Mouse (Mus musculus): ENCODE results near the gene Tmem109. TPM values are rescaled to one million over a fixed set of nuclear protein-coding genes. Genes with fewer than 3 reads are reported as not detected.
A peak's percentile ranks its signal among the peaks of the same experiment; 100 is the strongest.

Gene Tmem109
- polyA plus RNA-seq, 1 experiment from 2014 or later, result 28.2 TPM

DNA sequence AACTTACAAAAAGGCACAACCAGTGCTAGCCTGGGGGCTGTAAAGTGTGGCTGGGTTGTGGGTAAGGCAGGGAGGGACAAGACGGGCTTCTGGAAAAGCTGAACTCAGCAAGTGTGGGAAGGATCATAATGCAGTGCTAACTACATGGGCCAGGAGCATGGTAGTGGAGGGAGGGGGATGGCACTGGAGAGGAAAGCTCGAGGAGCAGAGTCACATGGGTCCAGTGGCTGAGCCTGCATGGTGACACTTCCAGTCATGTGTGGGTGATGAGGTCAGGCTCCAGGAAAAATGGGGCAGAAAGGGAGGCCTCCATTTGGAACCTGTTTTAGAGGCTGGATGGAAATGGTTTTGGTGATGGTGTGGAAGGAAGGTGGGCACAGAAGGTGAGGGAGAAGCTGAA, 25.3 kb downstream of the Tmem109 start:
- no peak for ATAC-seq
- 39% methylated on average over 2 of the region's 2 CpGs for WGBS (ENCODE audit: insufficient replicate concordance)
- no peaks in the 10 kb centered on the region for H3K9me3 ChIP-seq (replicated peaks)
- peaks cover 18% of the 10 kb centered on the region for H3K36me3 ChIP-seq
- no peak overlapping the region for H3K27ac ChIP-seq
- no peak overlapping the region for H3K4me3 ChIP-seq
- no peak overlapping the region for H3K9ac ChIP-seq
- peaks cover 19% of the 10 kb centered on the region; the same call in 1 of the 2 replicates for H3K27me3 ChIP-seq (replicated peaks)
- no peak overlapping the region for H3K4me2 ChIP-seq
- no peaks in the 10 kb centered on the region for H3K4me1 ChIP-seq

DNA sequence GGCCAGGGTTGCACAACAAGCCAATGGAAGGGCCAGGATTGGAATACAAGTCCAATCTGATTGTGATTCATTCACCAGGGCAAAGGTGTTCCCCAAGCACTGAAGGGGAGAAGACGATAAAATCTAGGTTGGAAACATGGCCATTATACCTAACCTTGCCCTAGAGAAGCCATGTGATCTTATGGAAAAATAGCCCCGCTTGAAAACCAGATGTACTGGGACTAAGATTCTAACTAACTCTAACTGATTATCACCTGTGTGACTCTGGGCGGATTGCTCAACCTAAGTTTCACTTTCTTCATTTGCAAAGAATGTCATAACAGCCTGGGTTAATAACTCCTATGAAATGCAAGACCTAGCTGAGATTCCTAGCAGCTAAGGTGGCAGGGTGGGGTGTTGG, 26.4 kb downstream of the Tmem109 start:
- peaks cover 21% of the 10 kb centered on the region; the same call in 1 of the 2 replicates for H3K27me3 ChIP-seq (replicated peaks)
- H3K4me2 ChIP-seq, result no peak overlapping the region
- no peaks in the 10 kb centered on the region for H3K9me3 ChIP-seq (replicated peaks)

DNA sequence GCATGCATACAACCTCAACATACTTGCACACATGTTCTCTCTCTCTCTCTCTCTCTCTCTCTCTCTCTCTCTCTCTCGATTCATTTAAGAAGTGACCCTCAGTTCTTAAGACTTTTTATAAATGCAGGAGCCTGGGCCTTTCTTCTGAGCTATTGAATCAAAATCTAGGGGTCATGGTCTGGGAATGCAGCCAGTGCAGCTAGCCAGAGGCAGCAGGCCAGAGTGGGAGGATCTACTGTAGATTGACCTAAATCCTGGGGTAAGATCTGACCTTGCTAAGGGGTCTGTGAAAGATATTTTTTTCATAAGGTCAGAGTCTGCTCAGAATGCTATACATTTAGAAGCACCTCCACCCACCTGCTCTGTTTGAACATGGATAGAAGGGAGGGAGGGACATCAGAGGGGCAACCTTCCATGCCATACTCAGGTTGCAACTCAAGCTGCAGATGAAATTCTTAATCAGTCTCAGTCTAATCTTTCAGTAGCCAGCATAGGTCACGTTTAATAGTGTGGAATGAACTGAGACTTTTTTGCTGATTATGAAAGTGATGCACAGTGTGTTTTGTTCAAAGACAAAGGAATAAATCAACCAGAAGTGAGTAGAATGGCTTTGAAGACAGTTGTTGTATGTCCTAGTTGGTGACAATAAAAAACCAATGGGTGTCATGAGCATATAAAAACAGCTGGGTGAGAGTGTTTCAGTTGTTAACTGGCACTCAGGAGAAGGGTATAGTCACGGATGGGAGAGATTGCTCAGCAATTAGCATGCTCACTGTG, 34.3 kb downstream of the Tmem109 start:
- Histone ChIP-seq H3K4me3 (no peak overlapping the region), H3K4me1 (no peaks in the 10 kb centered on the region), H3K36me3 (no peaks in the 10 kb centered on the region), H3K4me2 (no peak overlapping the region), H3K27ac (no peak overlapping the region), H3K27me3 (replicated peaks) (peaks cover 64% of the 10 kb centered on the region), H3K9ac (no peak overlapping the region), H3K9me3 (replicated peaks) (no peaks in the 10 kb centered on the region)
- 49% methylated on average over 3 of the region's 3 CpGs for WGBS (ENCODE audit: insufficient replicate concordance)
- no peak for ATAC-seq

More for the DNA sequence above, 26.4 kb downstream of the Tmem109 start:
- ATAC-seq, result no peak
- Histone ChIP-seq H3K9ac (no peak overlapping the region), H3K4me3 (no peak overlapping the region), H3K27ac (no peak overlapping the region), H3K36me3 (peaks cover 13% of the 10 kb centered on the region), H3K4me1 (no peaks in the 10 kb centered on the region)
- 69% methylated on average over 3 of the region's 3 CpGs for WGBS (ENCODE audit: insufficient replicate concordance)

DNA sequence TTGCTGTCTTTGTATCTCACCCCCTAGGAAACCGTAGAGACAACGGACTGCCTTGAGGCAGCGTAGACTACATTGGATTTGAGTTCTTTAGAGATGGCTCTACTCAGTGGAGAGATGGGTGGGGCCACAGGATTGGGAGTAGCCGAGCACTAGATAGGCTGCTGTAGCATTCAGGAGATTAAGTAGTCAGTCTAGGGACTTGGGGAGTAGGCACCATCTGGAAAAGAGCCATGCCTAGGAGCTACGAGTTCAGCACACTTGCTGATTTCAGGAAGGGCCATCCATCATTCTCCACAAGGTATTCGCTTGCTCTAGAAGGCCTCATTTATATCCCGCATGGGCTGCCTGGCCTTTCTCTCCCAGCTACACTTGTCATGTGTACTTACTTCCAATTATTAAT, 35.7 kb downstream of the Tmem109 start:
- WGBS (ENCODE audit: insufficient replicate concordance), result 66% methylated on average over 7 of the region's 7 CpGs
- H3K4me2 ChIP-seq, result no peak overlapping the region

DNA sequence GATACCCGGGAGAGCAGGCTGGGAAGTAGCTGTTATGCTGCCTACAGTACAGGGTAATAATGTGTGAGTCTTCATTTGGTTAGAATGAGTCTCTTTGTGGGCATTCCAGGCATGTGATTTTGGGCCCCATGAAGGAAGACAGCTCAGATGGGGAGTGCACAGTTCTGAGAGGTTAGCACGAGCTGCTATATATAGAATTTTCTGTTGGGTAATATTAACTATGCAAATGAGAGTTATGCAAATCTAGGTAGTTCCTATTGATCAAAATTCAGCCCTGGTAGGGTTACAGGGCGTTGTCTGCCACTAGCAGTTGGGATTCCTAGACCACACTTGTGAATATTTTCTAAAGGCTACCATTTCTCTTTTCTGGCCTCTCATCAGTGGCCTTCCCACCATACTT, 36.3 kb downstream of the Tmem109 start:
- no peak overlapping the region for H3K4me2 ChIP-seq
- no peaks in the 10 kb centered on the region for H3K36me3 ChIP-seq
- H3K9me3 ChIP-seq (replicated peaks), result no peaks in the 10 kb centered on the region
- H3K4me1 ChIP-seq, result peaks cover 4% of the 10 kb centered on the region; the same call in 1 of the 2 replicates
- 50% methylated on average over 3 of the region's 3 CpGs for WGBS (ENCODE audit: insufficient replicate concordance)
- no peak overlapping the region for H3K4me3 ChIP-seq
- peaks cover 64% of the 10 kb centered on the region for H3K27me3 ChIP-seq (replicated peaks)
- no peak overlapping the region for H3K27ac ChIP-seq
- ATAC-seq, result no peak
- no peak overlapping the region for H3K9ac ChIP-seq

More for the DNA sequence above, 35.7 kb downstream of the Tmem109 start:
- H3K4me1 ChIP-seq, result peaks cover 4% of the 10 kb centered on the region; the same call in 1 of the 2 replicates
- no peaks in the 10 kb centered on the region for H3K9me3 ChIP-seq (replicated peaks)
- ATAC-seq, result no peak
- H3K27ac ChIP-seq, result no peak overlapping the region
- peaks cover 63% of the 10 kb centered on the region for H3K27me3 ChIP-seq (replicated peaks)
- no peaks in the 10 kb centered on the region for H3K36me3 ChIP-seq
- H3K4me3 ChIP-seq, result no peak overlapping the region
- H3K9ac ChIP-seq, result no peak overlapping the region

DNA sequence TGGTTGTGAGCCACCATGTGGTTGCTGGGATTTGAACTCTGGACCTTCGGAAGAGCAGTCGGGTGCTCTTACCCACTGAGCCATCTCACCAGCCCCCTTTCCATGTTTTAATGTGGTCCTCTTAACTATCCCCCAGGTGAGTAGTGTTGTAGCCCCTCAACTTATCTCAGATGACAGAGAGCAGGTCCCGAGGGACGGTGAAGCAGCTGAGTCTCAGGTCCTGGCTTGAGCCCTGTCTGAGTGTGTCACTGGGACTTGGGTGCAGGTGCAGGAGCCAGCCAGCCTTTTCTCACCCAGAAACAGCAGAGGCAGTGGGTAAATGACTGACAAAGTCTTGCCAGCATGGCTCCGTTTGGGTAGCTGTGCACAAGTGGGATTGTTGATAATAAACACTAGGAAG, 37.6 kb downstream of the Tmem109 start:
- Histone ChIP-seq H3K27ac (no peak overlapping the region), H3K4me2 (no peak overlapping the region), H3K4me3 (no peak overlapping the region), H3K27me3 (replicated peaks) (peaks cover 66% of the 10 kb centered on the region), H3K9ac (no peak overlapping the region), H3K36me3 (no peaks in the 10 kb centered on the region), H3K9me3 (replicated peaks) (no peaks in the 10 kb centered on the region), H3K4me1 (peaks cover 4% of the 10 kb centered on the region; the same call in 1 of the 2 replicates)
- no peak for ATAC-seq
- WGBS (ENCODE audit: insufficient replicate concordance), result 77% methylated on average over 5 of the region's 5 CpGs

DNA sequence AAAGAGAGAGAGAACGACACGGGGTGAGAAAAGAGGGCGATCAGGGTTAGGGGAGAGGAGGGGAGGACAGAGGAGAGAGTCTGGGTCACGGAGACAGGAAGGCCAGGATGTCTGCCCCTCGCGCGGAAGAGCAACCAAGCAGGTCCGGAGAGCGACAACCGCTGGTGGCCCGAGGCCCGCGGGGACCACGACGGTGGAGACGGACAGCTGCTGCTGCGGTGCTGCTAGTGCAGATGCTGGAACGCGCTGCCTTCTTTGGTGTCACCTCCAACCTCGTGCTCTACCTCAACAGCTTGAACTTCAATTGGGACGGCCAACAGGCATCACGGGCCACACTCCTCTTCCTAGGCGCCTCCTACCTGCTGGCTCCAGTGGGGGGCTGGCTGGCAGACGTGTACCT, 38.9 kb downstream of the Tmem109 start:
- Histone ChIP-seq H3K9me3 (replicated peaks) (no peaks in the 10 kb centered on the region), H3K4me1 (peaks cover 4% of the 10 kb centered on the region; the same call in 1 of the 2 replicates), H3K4me3 (no peak overlapping the region), H3K9ac (no peak overlapping the region), H3K36me3 (no peaks in the 10 kb centered on the region), H3K27me3 (replicated peaks) (peaks cover 63% of the 10 kb centered on the region), H3K4me2 (0 out of 2 replicates have a peak overlapping the region, but pooled peaks have one; percentile 2), H3K27ac (no peak overlapping the region)
- ATAC-seq, result no peak
- WGBS (ENCODE audit: insufficient replicate concordance), result 29% methylated on average over 24 of the region's 24 CpGs

DNA sequence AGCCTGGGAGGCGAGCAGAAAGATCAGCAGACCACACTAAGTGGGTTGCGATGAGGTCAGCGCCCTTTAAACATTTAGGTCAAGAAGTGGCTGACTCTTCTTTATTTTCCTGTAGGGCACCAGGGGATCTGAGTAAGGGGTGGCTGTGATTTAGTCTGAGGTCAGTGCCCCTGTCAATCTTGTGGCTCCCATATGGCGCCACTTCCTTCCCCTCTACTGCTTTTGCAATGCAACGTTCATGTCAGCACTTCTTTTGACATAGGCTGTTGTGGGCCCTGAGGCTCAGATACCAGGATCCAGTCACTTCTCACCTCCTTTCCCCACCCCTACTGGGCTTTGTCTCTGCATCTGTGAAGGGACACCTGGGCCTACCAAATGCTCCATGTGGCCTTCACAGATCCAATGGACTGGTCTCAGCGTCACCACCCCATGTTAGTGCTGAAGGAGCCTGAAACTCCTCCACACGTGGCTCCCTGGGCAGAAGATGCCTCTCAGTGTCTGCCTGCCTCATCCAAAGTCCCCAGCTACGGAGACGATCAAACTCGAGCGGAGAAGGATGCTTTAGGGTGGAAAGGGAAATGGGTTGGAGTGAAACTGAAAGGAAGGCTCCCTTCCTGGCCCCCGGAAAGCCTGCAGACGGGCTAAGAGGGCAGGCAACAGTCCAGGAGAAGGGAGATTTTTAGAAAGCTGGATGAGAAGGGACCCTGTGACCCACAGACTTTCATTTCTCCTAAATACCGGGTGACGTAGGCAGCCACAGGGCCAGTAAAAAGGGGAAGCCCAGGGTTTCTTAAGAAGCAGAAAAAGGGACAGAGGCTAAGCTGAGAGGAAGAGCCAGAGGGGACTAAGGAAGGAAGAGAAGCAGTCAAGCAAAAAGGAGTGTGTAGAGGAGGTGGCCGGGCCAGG, 39.8 kb downstream of the Tmem109 start:
- H3K27ac ChIP-seq, result no peak overlapping the region
- H3K36me3 ChIP-seq, result no peaks in the 10 kb centered on the region
- H3K4me1 ChIP-seq, result peaks cover 4% of the 10 kb centered on the region; the same call in 1 of the 2 replicates
- WGBS (ENCODE audit: insufficient replicate concordance), result 18% methylated on average over 16 of the region's 16 CpGs
- peak overlapping the region; percentile 28; the same call in 1 of the 2 replicates for H3K4me2 ChIP-seq
- H3K27me3 ChIP-seq (replicated peaks), result peaks cover 58% of the 10 kb centered on the region
- ATAC-seq, result no peak
- H3K9ac ChIP-seq, result no peak overlapping the region
- H3K4me3 ChIP-seq, result 0 out of 2 replicates have a peak overlapping the region, but pooled peaks have one; percentile 0
- H3K9me3 ChIP-seq (replicated peaks), result no peaks in the 10 kb centered on the region

DNA sequence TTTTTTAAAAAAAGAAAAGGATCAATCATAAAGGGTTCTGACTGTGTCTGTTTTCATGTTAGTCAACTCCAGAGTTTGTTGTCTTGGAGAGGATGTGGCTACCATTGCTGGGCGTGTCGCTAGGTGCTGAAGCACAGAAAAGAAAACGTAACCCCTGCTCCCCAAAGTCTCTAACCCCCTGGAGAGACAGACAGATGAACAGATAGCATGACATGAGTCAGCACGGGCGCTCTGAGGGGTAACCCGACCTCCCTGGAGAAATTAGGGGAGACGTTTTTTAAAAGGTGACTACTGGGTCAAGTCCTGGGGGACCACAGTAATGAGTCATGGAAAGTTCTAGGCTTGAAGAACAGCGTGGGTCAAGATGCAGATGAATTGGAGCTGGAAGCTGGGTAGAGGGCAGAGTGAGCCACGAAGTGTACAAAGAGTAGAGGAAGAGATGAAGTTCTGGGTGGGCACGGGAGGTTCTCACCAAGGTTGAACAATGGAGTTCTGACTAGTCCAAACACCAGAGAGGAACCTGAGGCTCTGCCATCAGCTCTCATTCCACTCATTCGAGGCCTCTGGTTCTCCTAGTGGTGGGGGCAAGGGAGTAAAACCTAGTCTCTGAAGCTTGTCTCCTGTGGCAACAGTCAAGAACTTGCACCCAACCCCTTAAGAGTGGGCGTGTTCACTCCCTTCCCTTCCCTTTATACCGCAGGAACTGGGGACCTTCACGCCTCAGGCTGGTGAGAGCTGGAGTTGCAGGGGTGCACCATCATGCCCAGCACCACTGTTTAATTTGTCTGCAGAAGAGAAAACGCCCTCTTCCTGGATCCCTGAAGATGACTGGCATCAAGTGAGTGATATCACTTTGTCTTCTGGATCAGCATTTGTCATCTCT, 42.5 kb downstream of the Tmem109 start, which contains the start of gene Slc15a3:
Gene Slc15a3, plus strand, starts transcription at position 718 of the 883 bp plus-strand sequence.
- 52% methylated on average over 15 of the region's 15 CpGs for WGBS (ENCODE audit: insufficient replicate concordance)
- no peak for ATAC-seq

DNA sequence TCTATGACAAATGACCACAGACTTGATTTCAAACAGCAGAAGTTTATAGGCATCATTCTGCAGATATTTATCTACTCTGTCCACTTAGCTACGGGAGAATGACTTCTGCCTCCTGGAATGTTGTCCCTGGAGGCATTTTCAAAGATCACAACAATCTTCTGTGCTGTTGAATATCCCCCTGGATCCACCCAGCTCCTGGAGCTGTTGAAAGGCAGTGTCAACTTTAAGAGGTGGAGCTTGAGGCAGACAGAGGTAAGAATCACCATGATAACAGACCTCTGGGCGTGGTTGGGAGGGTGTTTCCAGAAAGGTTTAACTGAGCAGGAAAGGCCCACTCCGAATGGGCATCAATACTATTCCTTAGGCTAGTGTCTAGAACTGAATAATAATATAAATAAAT, 46.1 kb downstream of the Tmem109 start:
- H3K4me2 ChIP-seq, result no peak overlapping the region
- 43% methylated on average over 3 of the region's 3 CpGs for WGBS (ENCODE audit: insufficient replicate concordance)
- no peak for ATAC-seq
- no peak overlapping the region for H3K27ac ChIP-seq
- H3K36me3 ChIP-seq, result no peaks in the 10 kb centered on the region
- H3K27me3 ChIP-seq (replicated peaks), result peaks cover 13% of the 10 kb centered on the region
- H3K9me3 ChIP-seq (replicated peaks), result no peaks in the 10 kb centered on the region
- H3K4me1 ChIP-seq, result no peaks in the 10 kb centered on the region
- H3K4me3 ChIP-seq, result no peak overlapping the region
- no peak overlapping the region for H3K9ac ChIP-seq

More for the DNA sequence above, 42.5 kb downstream of the Tmem109 start, which contains the start of gene Slc15a3:
- Histone ChIP-seq H3K4me2 (no peak within 1 kb of the TSS), H3K4me1 (peaks cover 4% of the 10 kb centered on the region; the same call in 1 of the 2 replicates), H3K36me3 (no peaks in the 10 kb centered on the region), H3K4me3 (no peak within 1 kb of the TSS), H3K9ac (no peak within 1 kb of the TSS), H3K9me3 (replicated peaks) (no peaks in the 10 kb centered on the region), H3K27ac (no peak within 1 kb of the TSS), H3K27me3 (replicated peaks) (peaks cover 39% of the 10 kb centered on the region)

DNA sequence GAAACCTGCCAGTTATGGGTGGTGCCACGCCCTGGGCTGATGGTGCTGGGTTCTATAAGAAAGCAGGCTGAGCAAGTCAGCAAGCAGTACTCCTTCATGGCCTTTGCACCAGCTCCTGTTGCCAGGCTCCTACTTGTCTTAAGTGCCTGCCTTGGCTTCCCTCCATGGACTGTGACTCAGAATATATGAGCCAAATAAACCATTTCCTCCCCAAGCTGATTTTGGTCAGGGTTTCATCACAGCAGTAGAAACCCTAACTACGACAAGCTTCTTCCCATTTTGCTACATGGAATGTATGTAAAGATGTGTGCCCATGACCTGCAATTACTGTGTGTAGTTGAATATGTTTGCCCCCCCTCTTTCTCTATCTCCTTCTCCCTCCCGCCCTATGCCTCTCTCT, 48.2 kb downstream of the Tmem109 start:
- Histone ChIP-seq H3K36me3 (no peaks in the 10 kb centered on the region), H3K27ac (no peak overlapping the region), H3K27me3 (replicated peaks) (no peaks in the 10 kb centered on the region), H3K9me3 (replicated peaks) (no peaks in the 10 kb centered on the region), H3K4me1 (no peaks in the 10 kb centered on the region), H3K4me2 (no peak overlapping the region), H3K4me3 (no peak overlapping the region), H3K9ac (no peak overlapping the region)
- WGBS (ENCODE audit: insufficient replicate concordance), result 45% methylated on average over 3 of the region's 3 CpGs
- no peak for ATAC-seq
